Mouse (Mus musculus): ENCODE data around the gene Uxt. TPM values are rescaled to one million over a fixed set of nuclear protein-coding genes. Genes with fewer than 3 reads are reported as not detected.

Uxt gene
- 53.6 TPM for polyA plus RNA-seq (2017; shearing (Covaris generic))

GRCm38 (mm10) chrX:20961477-20962378, at the start of gene Uxt:
Uxt (minus strand) TSS chrX:20962017.

DNA sequence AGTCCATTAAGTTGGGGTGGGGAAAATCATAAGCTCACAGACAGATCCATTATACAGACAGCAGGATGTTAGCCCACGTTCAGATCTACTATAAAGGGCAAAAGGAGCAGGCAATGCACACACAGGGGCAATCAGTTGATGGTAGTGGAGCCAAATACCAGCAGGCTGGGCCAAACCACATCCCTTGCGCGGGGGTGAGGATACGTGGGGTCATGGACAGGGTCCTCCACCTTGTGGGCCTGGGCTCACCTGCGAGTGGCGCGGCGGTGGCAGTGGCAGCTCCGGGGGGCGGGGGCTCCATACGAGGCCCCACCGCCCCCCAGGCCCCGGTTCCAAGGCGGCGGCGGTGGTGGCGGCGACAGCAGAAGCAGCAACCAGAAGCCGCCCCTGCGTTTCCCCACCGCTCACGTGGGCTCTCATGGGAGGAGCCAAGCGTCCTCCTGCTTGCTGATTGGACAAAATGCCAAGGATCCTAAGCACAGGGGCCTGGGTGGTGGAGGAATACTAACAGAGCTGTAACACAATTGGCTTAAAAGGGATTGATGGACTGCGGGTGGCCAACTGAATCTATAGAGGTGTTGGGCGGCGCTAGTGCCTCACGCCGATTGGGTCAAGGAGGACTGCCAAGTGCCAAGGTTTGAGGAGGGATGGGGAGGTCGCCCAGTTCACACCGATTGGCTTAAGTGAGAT, 11.5 kb downstream of the Uxt start, which contains the start of gene Elk1:
TSS of gene Elk1 (minus strand) at position 418 of the 690 bp plus-strand sequence.

GRCm38 (mm10) chrX:20931364-20931763, 30.5 kb downstream of the Uxt start, which contains the start of gene Cfp:
Cfp (minus strand) TSS chrX:20931555.

GRCm38 (mm10) chrX:20920844-20921364, 40.9 kb downstream of the Uxt start, which contains the start of gene Syn1:
Syn1 (minus strand) TSS chrX:20921004.

Other genes starting within 250 kb of the Uxt start
- 202 TPM for gene Araf, start 164.2 kb downstream of the Uxt start, polyA plus RNA-seq (2017; shearing (Covaris generic))
- gene Timp1, start 91.9 kb downstream of the Uxt start, polyA plus RNA-seq (2017; shearing (Covaris generic)) = not detected
- gene Syn1, start 41.0 kb downstream of the Uxt start, polyA plus RNA-seq (2017; shearing (Covaris generic)) = 0.09 TPM
- gene Cfp, start 30.5 kb downstream of the Uxt start, polyA plus RNA-seq (2017; shearing (Covaris generic)) = 4.9 TPM
- 7.3 TPM for gene Elk1, start 11.4 kb downstream of the Uxt start, polyA plus RNA-seq (2017; shearing (Covaris generic))
- 17.4 TPM for gene Zfp182, start 100.3 kb upstream of the Uxt start, polyA plus RNA-seq (2017; shearing (Covaris generic))
- not detected for gene Spaca5, start 106.4 kb upstream of the Uxt start, polyA plus RNA-seq (2017; shearing (Covaris generic))
- gene Zfp300, start 127.5 kb upstream of the Uxt start, polyA plus RNA-seq (2017; shearing (Covaris generic)) = 3.1 TPM
- not detected for gene Ssxa1, start 153.8 kb upstream of the Uxt start, polyA plus RNA-seq (2017; shearing (Covaris generic))
- gene Gm21876, start 213.6 kb upstream of the Uxt start, polyA plus RNA-seq (2017; shearing (Covaris generic)) = not detected

Measured in CD4-positive, CD25-positive, alpha-beta regulatory T cell, adult 9 weeks (primary cell).